Mouse (Mus musculus): ENCODE results near the gene Retreg1.

GRCm38 (mm10) chr15:25858611-25859058 is 15.7 kb downstream of the Retreg1 start:
- no peak for TF ChIP-seq CTCF (conservative IDR thresholded peaks at IDR 0.05; ENCODE audit: low read length)
- no peak for TF ChIP-seq POU5F1 (IDR thresholded peaks at IDR 0.05; ENCODE audit: borderline replicate concordance, low read length)
- no peak for TF ChIP-seq NANOG (IDR thresholded peaks at IDR 0.05; ENCODE audit: borderline replicate concordance, low read length)

All from E14TG2a.4 (cell line).